In the genomic region with DNA sequence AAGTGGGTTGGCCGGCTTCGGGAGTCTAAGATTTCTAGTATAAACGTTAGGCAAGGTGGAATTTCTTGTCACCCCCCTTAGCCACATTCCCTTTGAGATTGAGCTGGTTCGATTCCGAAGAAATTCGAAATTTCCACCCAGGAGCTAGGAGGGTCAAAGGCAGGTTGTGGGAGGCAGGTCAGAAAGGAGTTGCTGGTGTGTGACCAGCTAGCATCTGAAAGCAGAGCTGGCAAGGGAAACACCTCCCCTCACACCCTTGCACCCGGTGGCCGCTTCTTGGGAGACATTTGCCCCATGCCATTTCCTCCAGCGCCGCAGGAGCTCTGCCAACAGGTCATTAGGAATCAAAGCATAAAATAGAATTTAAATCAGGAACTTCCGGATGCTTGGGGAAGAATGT, we compare ENCODE assay signal across 8 mouse cellular contexts. TPM values are rescaled to one million over a fixed set of nuclear protein-coding genes. Genes with fewer than 3 reads are reported as not detected.
A peak's percentile ranks its signal among the peaks of the same experiment; 100 is the strongest.
DNase-seq lines count a peak whose midpoint lies in the region; ATAC-seq and TF ChIP-seq lines count a peak whose summit lies in the region.

No protein-coding gene starts in this region.

- peak overlapping the region in 1 of 2 experiments; percentile 100; a peak in 3 of 4 replicates for H3K27ac ChIP-seq in heart, embryonic 14.5 days (replicated peaks in 1 of 2; ENCODE audit: control insufficient read depth in 1 of 2, insufficient read depth in 1 of 2, low read depth in 2 of 2, low read length in 2 of 2)
- no peak overlapping the region for H3K27ac ChIP-seq in cortical plate, adult 2 months (ENCODE audit: insufficient read depth, low read length)
- peak overlapping the region; percentile 99 for H3K27ac ChIP-seq in hindbrain, embryonic 14.5 days
- no peak overlapping the region for H3K27ac ChIP-seq in liver, embryonic 15.5 days (replicated peaks)

- H3K27me3 ChIP-seq in heart, embryonic 14.5 days (ENCODE audit: control insufficient read depth, insufficient read depth, low read length), result no peaks in the 10 kb centered on the region
- H3K27me3 ChIP-seq in hindbrain, embryonic 14.5 days (ENCODE audit: control insufficient read depth, insufficient read depth, low read length), result no peaks in the 10 kb centered on the region
- H3K27me3 ChIP-seq in liver, embryonic 15.5 days, result peaks cover 51% of the 10 kb centered on the region

- intact Hi-C loops in heart, postnatal 25 days (cut with DNase I), result loop anchor here (5.0 to 10.0 kb wide), 6 partner anchors 224 to 724 kb away; partner anchors contain the start of gene Rbm26

- peak overlapping the region; percentile 98 for H3K4me2 ChIP-seq in heart, embryonic 14.5 days (ENCODE audit: low read length)
- peak overlapping the region; percentile 82 for H3K4me2 ChIP-seq in hindbrain, embryonic 14.5 days (replicated peaks)
- peak overlapping the region; percentile 74 for H3K4me2 ChIP-seq in liver, embryonic 15.5 days

- H3K9me3 ChIP-seq in heart, embryonic 14.5 days (ENCODE audit: control insufficient read depth, low read length), result peaks cover 5% of the 10 kb centered on the region
- H3K9me3 ChIP-seq in hindbrain, embryonic 14.5 days (ENCODE audit: control insufficient read depth, low read length), result 0 out of 2 replicates have a peak, but pooled peaks cover 5% of the 10 kb centered on the region
- H3K9me3 ChIP-seq in liver, embryonic 15.5 days (replicated peaks), result no peaks in the 10 kb centered on the region

- no peak for DNase-seq in heart, postnatal 25 days (ENCODE audit: low spot score)
- no peak for DNase-seq in hindbrain, embryonic 14.5 days (ENCODE audit: low spot score)
- DNase-seq in spleen, postnatal 4 days (ENCODE audit: low spot score in 2 of 2), result no peak
- no peak for DNase-seq in urinary bladder, postnatal 10 days (ENCODE audit: low spot score)
- no peak for DNase-seq in gastrocnemius, adult 8-10 months (ENCODE audit: low spot score in 2 of 2)

- no peak for TF ChIP-seq POLR2A in cortical plate, adult 2 months (IDR thresholded peaks at IDR 0.05; ENCODE audit: extremely low read depth, insufficient read depth, low read length)

- no peak for ATAC-seq in heart, embryonic 14.5 days (ENCODE audit: insufficient number of reproducible peaks, insufficient read depth, low FRiP score, low read depth)
- ATAC-seq in hindbrain, embryonic 14.5 days (ENCODE audit: low FRiP score), result no peak
- no peak for ATAC-seq in liver, embryonic 15.5 days (ENCODE audit: insufficient read depth)

- H3K4me3 ChIP-seq in heart, embryonic 14.5 days (ENCODE audit: control insufficient read depth in 1 of 2, insufficient read depth in 1 of 2, low read depth in 1 of 2, low read length in 2 of 2), result peak overlapping the region; percentile 75 to 91
- H3K4me3 ChIP-seq in cortical plate, adult 2 months (ENCODE audit: insufficient read depth, low read length), result peak overlapping the region; percentile 97; the same call in 1 of the 2 replicates
- peak overlapping the region; percentile 63 for H3K4me3 ChIP-seq in hindbrain, embryonic 14.5 days (replicated peaks; ENCODE audit: low read length)
- H3K4me3 ChIP-seq in liver, embryonic 15.5 days (replicated peaks), result peak overlapping the region; percentile 58

- peaks cover 4% of the 10 kb centered on the region in 2 experiments; a peak in 2 of 4 replicates for H3K4me1 ChIP-seq in heart, embryonic 14.5 days (ENCODE audit: control insufficient read depth in 2 of 2, insufficient read depth in 2 of 2, low read length in 2 of 2)
- H3K4me1 ChIP-seq in cortical plate, adult 2 months (ENCODE audit: control insufficient read depth, insufficient read depth, low read length), result no peaks in the 10 kb centered on the region
- H3K4me1 ChIP-seq in hindbrain, embryonic 14.5 days (replicated peaks; ENCODE audit: control insufficient read depth, insufficient read depth, low read length), result peaks cover 7% of the 10 kb centered on the region; the same call in 1 of the 2 replicates
- H3K4me1 ChIP-seq in liver, embryonic 15.5 days (replicated peaks), result no peaks in the 10 kb centered on the region

- no peaks in the 10 kb centered on the region for H3K36me3 ChIP-seq in heart, embryonic 14.5 days (ENCODE audit: control insufficient read depth, insufficient read depth, low read length)
- no peaks in the 10 kb centered on the region for H3K36me3 ChIP-seq in hindbrain, embryonic 14.5 days (replicated peaks; ENCODE audit: control insufficient read depth, insufficient read depth)
- no peaks in the 10 kb centered on the region for H3K36me3 ChIP-seq in liver, embryonic 15.5 days (replicated peaks)

- 5% methylated on average over 11 of the region's 11 CpGs for WGBS in heart, embryonic 14.5 days
- 1% methylated on average over 11 of the region's 11 CpGs for WGBS in hindbrain, embryonic 14.5 days
- 10% methylated on average over 11 of the region's 11 CpGs for WGBS in liver, embryonic 15.5 days (ENCODE audit: insufficient replicate concordance)

- no peak for TF ChIP-seq CTCF in cortical plate, adult 2 months (IDR thresholded peaks at IDR 0.05; ENCODE audit: extremely low read depth, insufficient read depth, low read length)

- H3K9ac ChIP-seq in heart, embryonic 14.5 days (ENCODE audit: low read length), result peak overlapping the region; percentile 95
- H3K9ac ChIP-seq in hindbrain, embryonic 14.5 days, result peak overlapping the region; percentile 68
- H3K9ac ChIP-seq in liver, embryonic 15.5 days, result no peak overlapping the region

RNA-seq across cellular contexts. Expression of gene Spry2, which starts 2.5 kb away (rescaled TPM):
- polyA plus RNA-seq in heart, embryonic 14.5 days (2014; fragmentation: Nextera tagmentation; extraction: Ambion mirVana), result 62.9 and 66.4 TPM in 2 replicates
- total RNA-seq in heart, postnatal 25 days (2021), result 10 to 100 TPM; 28.7 to 29.0 TPM
- 46.0 and 49.7 TPM in 2 replicates for polyA plus RNA-seq in cortical plate, adult 2 months (2012; rRNA removed)
- polyA plus RNA-seq in hindbrain, embryonic 14.5 days (2014; fragmentation: Nextera tagmentation; extraction: Ambion mirVana), result 35.0 and 37.5 TPM in 2 replicates
- 2.6 and 3.2 TPM in 2 replicates for polyA plus RNA-seq in liver, embryonic 15.5 days (2015; fragmentation: Nextera tagmentation; extraction: Ambion mirVana)
- total RNA-seq in gastrocnemius, adult 8-10 months (2022), result 10 to 100 TPM; 15.7 to 20.8 (median 18.7) TPM
